Mouse (Mus musculus): ENCODE data around the gene AB124611. TPM values are rescaled to one million over a fixed set of nuclear protein-coding genes. Genes with fewer than 3 reads are reported as not detected.

Gene AB124611
- polyA plus RNA-seq, 2 experiments, result 2.3 to 2.9 TPM

DNA sequence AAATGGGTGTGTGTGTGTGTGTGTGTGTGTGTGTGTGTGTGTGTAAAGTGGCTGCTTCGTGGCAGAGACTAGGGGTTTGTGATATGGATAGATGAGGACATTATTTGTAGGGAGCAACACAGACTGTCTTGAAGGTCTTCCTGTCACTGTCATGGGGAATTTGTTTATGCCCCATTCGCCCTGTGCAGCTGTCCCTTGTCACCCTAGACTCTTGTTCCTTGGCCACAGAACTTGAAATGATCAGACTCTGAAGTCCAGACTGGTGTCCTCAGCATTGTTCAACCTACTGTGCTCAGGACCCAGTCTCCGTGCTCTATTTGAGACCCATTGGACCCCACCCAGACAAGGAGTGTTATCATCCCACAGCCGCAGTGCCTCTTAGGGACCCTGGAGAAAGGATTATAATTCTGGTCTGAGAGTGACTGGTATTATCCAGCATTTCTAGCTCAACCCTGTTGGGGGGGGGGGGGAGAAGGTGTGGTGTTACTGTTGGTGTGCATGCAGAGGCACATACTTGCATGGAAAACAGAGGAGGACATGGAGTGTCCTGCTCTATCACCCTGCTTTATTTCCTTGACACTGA, 39.1 kb downstream of the AB124611 start:
- ATAC-seq (ENCODE audit: low FRiP score, low read depth) (no peak), DNase-seq (ENCODE audit: low spot score) (no peak)
- 91% methylated on average over 4 of the region's 4 CpGs for WGBS
- Histone ChIP-seq H3K4me3 (replicated peaks; ENCODE audit: low read length) (no peak overlapping the region), H3K9ac (ENCODE audit: low read depth, low read length, severe bottlenecking) (no peak overlapping the region), H3K36me3 (ENCODE audit: control insufficient read depth, insufficient read depth, low read length) (peaks cover 37% of the 10 kb centered on the region), H3K4me1 (ENCODE audit: control insufficient read depth, insufficient read depth, low read length) (no peaks in the 10 kb centered on the region), H3K9me3 (ENCODE audit: control insufficient read depth, low read length) (no peaks in the 10 kb centered on the region), H3K4me2 (replicated peaks; ENCODE audit: low read depth, low read length, severe bottlenecking) (no peak overlapping the region), H3K27me3 (ENCODE audit: control insufficient read depth, insufficient read depth, low read length) (no peaks in the 10 kb centered on the region), H3K27ac (replicated peaks; ENCODE audit: low read depth, low read length) (no peak overlapping the region)
- TF ChIP-seq POLR2A (IDR thresholded peaks at IDR 0.05; ENCODE audit: borderline replicate concordance, extremely low read depth, insufficient read depth, insufficient read length), result no peak

- TF ChIP-seq POLR2A (IDR thresholded peaks at IDR 0.05; ENCODE audit: borderline replicate concordance, extremely low read depth, insufficient read depth, insufficient read length), result no peak
- no peak overlapping the region for H3K4me2 ChIP-seq (replicated peaks; ENCODE audit: low read depth, low read length, severe bottlenecking)
- 71% methylated on average over 1 of the region's 1 CpGs for WGBS
These were observed 40.6 kb downstream of the AB124611 start for GRCm38 (mm10) chr9:21566538-21566937.

GRCm38 (mm10) chr9:21567051-21567450, 41.1 kb downstream of the AB124611 start:
- TF ChIP-seq POLR2A (IDR thresholded peaks at IDR 0.05; ENCODE audit: borderline replicate concordance, extremely low read depth, insufficient read depth, insufficient read length), result no peak
- H3K4me2 ChIP-seq (replicated peaks; ENCODE audit: low read depth, low read length, severe bottlenecking), result no peak overlapping the region
- ATAC-seq (ENCODE audit: low FRiP score, low read depth), result no peak
- H3K27me3 ChIP-seq (ENCODE audit: control insufficient read depth, insufficient read depth, low read length), result no peaks in the 10 kb centered on the region
- H3K27ac ChIP-seq (replicated peaks; ENCODE audit: low read depth, low read length), result no peak overlapping the region
- no peaks in the 10 kb centered on the region for H3K9me3 ChIP-seq (ENCODE audit: control insufficient read depth, low read length)
- WGBS, result 88% methylated on average over 2 of the region's 2 CpGs
- no peak overlapping the region for H3K4me3 ChIP-seq (replicated peaks; ENCODE audit: low read length)
- no peak overlapping the region for H3K9ac ChIP-seq (ENCODE audit: low read depth, low read length, severe bottlenecking)
- H3K4me1 ChIP-seq (ENCODE audit: control insufficient read depth, insufficient read depth, low read length), result no peaks in the 10 kb centered on the region
- peaks cover 43% of the 10 kb centered on the region for H3K36me3 ChIP-seq (ENCODE audit: control insufficient read depth, insufficient read depth, low read length)
- DNase-seq (ENCODE audit: low spot score), result no peak

More at GRCm38 (mm10) chr9:21566538-21566937, 40.6 kb downstream of the AB124611 start:
- Histone ChIP-seq H3K4me3 (replicated peaks; ENCODE audit: low read length) (no peak overlapping the region), H3K27ac (replicated peaks; ENCODE audit: low read depth, low read length) (no peak overlapping the region), H3K9ac (ENCODE audit: low read depth, low read length, severe bottlenecking) (no peak overlapping the region), H3K36me3 (ENCODE audit: control insufficient read depth, insufficient read depth, low read length) (peaks cover 42% of the 10 kb centered on the region), H3K27me3 (ENCODE audit: control insufficient read depth, insufficient read depth, low read length) (no peaks in the 10 kb centered on the region), H3K4me1 (ENCODE audit: control insufficient read depth, insufficient read depth, low read length) (no peaks in the 10 kb centered on the region), H3K9me3 (ENCODE audit: control insufficient read depth, low read length) (no peaks in the 10 kb centered on the region)
- ATAC-seq (ENCODE audit: low FRiP score, low read depth) (no peak), DNase-seq (ENCODE audit: low spot score) (no peak)

DNA sequence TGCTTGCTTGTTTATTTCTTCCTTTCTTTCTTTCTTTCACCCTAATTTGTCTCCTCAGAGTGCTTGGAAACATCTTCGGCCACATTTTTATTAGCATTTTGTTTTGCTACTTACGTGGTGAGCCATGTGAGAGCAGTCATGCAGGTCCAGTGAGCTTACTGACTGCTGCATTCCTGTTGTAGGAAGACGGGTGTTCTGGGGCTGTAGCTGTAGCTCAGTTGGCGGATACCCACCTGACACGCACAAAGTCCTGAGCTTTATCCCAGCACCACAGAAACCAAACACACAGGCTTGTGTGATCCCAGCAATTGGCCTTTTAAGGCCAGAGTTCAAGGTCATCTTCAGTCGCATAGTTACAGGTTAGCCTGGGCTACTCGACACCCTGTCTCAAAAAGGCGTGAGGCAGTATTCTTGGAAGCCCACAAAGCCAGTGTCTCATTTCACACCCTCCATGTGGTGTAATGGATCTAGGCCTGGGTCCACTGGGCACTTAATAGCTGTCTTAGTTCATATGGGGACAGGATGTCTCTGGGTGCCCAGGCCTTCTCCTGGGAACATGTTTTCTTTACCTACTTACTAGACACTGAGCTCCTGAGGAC, 42.8 kb downstream of the AB124611 start:
- no peak overlapping the region for H3K27ac ChIP-seq (replicated peaks; ENCODE audit: low read depth, low read length)
- no peak overlapping the region for H3K4me3 ChIP-seq (replicated peaks; ENCODE audit: low read length)
- 81% methylated on average over 8 of the region's 8 CpGs for WGBS
- ATAC-seq (ENCODE audit: low FRiP score, low read depth) (no peak), DNase-seq (ENCODE audit: low spot score) (no peak)
- H3K27me3 ChIP-seq (ENCODE audit: control insufficient read depth, insufficient read depth, low read length), result no peaks in the 10 kb centered on the region
- no peak overlapping the region for H3K4me2 ChIP-seq (replicated peaks; ENCODE audit: low read depth, low read length, severe bottlenecking)
- no peaks in the 10 kb centered on the region for H3K4me1 ChIP-seq (ENCODE audit: control insufficient read depth, insufficient read depth, low read length)
- H3K9ac ChIP-seq (ENCODE audit: low read depth, low read length, severe bottlenecking), result no peak overlapping the region
- H3K9me3 ChIP-seq (ENCODE audit: control insufficient read depth, low read length), result no peaks in the 10 kb centered on the region
- no peak for TF ChIP-seq POLR2A (IDR thresholded peaks at IDR 0.05; ENCODE audit: borderline replicate concordance, extremely low read depth, insufficient read depth, insufficient read length)
- H3K36me3 ChIP-seq (ENCODE audit: control insufficient read depth, insufficient read depth, low read length), result peaks cover 49% of the 10 kb centered on the region

DNA sequence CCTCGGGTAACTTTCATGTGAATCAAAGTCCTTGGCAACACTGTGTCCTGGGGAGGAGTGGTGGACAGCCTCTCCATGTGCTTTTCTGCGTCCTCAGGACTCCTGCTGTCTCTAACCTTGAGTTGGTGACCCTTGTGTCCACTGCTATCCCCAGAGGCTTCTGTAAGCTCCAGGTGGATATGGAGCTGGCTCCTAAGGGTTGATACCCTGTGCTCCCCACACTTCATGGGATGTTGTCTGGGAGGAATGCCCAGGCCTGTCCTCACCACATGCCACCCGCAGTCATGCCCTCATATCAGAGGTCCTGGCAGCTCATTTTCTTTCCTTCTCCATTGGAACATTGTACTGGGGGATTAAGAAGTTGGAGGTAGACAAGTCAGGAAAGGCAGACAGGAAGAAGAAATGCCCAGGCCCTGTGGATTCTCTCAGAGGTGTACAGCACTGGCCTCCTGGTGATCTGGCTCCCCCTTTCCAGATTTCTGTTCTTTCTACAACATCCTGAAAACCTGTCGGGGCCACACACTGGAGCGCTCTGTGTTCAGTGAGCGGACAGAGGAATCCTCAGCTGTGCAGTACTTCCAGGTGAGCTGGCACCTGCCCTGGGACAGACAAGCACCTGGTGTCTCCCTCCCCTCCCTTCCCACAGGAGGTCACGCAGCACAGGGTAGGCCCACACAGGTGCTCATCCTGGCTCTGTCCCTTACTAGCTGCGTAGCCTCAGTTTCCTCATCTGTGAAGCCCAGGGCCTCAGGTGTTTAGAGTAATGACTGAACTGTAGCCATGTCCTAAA, 48.2 kb downstream of the AB124611 start:
- Histone ChIP-seq H3K9ac (ENCODE audit: low read depth, low read length, severe bottlenecking) (no peak overlapping the region), H3K27ac (replicated peaks; ENCODE audit: low read depth, low read length) (no peak overlapping the region), H3K4me1 (ENCODE audit: control insufficient read depth, insufficient read depth, low read length) (no peaks in the 10 kb centered on the region), H3K27me3 (ENCODE audit: control insufficient read depth, insufficient read depth, low read length) (no peaks in the 10 kb centered on the region), H3K36me3 (ENCODE audit: control insufficient read depth, insufficient read depth, low read length) (peaks cover 94% of the 10 kb centered on the region), H3K9me3 (ENCODE audit: control insufficient read depth, low read length) (no peaks in the 10 kb centered on the region), H3K4me3 (replicated peaks; ENCODE audit: low read length) (no peak overlapping the region), H3K4me2 (replicated peaks; ENCODE audit: low read depth, low read length, severe bottlenecking) (no peak overlapping the region)
- TF ChIP-seq POLR2A (IDR thresholded peaks at IDR 0.05; ENCODE audit: borderline replicate concordance, extremely low read depth, insufficient read depth, insufficient read length), result no peak
- WGBS, result 92% methylated on average over 8 of the region's 8 CpGs
- no peak for ATAC-seq (ENCODE audit: low FRiP score, low read depth)
- DNase-seq (ENCODE audit: low spot score), result no peak

Data from limb, embryonic 14.5 days (tissue).